Mouse (Mus musculus): ENCODE measurements around the gene Clptm1.

Gene Clptm1

DNA sequence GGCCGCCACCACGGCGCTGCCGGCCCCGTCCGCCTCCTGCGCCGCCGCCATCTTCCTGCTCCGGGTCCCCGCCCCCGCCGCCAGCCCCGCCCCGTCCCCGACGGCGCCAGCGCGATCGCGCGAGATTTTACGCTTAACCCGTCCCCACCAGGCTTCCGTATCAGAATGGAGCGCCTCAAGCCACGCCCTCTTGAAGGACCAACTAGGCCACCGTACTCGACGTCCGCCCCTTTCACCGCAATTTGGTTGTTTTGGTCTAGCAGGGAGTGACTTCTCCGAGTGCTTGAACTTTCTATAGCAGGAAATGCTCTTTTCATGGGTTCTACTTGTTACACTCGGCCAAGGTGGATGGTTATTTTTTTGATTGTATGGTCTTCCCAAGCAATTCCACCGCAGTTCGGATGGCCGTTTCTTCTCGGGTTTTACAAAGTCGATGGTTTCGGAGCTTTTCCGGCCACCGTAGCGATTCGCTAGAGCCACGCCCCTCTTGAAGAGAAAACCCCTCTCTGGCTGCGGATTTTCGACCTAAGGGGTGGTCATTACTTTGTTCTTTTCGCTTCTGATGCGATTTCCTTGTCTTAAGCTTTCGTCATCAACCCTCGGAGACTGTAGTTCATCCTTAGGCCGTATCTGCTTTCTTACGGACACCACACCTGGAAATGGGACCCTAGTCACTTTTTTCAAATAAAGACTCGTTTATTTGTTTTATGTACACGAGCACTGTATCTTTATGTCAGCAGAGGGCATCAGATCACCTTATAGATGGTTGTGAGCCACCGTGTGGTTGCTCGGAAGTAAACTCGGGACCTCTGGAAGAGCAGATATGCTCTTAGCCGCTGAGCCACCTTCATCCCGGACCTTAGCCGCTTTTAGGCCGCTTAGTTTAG, at the start of gene Clptm1:
TSS of gene Clptm1 (minus strand) at position 79 of the 887 bp plus-strand sequence.
- peak; percentile 98 for DNase-seq (ENCODE audit: low spot score in 2 of 2)

- no peak for DNase-seq (ENCODE audit: low spot score in 2 of 2)
Observed at GRCm38 (mm10) chr7:19713598-19713997, 48.8 kb upstream of the Clptm1 start.

DNA sequence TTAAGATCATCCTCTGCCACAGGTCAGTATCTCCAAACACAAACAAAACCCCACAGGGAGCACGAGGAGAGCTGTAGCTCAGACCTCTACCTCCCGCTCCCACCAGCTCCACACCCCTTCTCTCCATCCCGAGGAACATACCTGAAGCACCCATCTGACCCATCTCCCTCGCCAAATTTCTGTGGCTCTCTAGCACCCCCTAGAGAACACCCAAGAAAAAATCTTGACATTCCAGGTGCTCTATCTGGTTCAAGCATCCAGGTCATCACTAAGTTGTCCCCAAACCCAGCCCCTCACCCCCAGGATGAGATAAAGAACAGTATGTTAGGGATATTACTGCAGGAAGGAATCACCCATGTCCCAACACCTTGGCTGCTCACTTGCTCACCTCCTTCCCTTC, 48.4 kb upstream of the Clptm1 start:
- no peak for DNase-seq (ENCODE audit: low spot score in 2 of 2)

GRCm38 (mm10) chr7:19712414-19712813, 47.6 kb upstream of the Clptm1 start:
- no peak for DNase-seq (ENCODE audit: low spot score in 2 of 2)

DNA sequence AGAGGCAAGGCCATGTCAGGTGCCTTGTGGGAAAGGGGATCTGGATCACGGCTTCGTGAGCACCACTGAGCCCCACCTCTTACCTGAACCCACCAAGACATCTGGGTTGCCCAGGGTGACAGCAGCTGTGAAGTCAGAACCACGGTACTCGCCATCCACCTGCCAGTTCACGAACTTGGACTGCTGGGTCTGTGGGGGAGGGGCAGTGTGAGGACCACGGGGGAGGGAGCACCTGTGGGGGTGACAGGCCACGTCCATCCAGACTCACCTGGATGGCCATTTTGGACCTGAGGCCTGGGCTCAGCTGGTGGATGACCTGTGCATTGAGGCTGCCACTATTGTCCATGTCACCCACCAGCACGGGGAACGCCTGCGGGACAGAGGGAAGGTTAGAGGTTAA, 45.8 kb upstream of the Clptm1 start:
- no peak for DNase-seq (ENCODE audit: low spot score in 2 of 2)

GRCm38 (mm10) chr7:19705271-19705670, 40.4 kb upstream of the Clptm1 start:
- DNase-seq (ENCODE audit: low spot score in 2 of 2): no peak

DNA sequence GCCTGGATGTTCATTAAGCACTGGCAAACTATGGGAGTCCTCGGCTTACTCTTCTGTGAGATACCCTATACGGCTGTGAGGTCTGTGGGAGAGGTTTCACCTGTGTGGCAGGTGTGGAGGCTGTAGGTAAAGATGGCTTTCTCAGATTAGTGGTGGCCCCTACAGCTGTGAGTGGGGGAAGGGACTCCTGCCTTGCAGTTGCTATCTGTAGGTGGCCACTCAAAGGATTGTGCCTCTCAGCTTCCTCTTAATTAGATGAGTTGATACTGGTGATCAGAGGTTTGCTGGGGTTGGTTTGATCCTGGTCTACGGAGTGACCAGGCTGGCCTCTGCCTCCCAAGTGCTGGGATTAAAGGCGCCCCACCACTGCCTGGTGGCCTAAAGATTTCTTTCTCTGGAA, 39.6 kb upstream of the Clptm1 start:
- no peak for DNase-seq (ENCODE audit: low spot score in 2 of 2)

- no peak for DNase-seq (ENCODE audit: low spot score in 2 of 2)
Observed at GRCm38 (mm10) chr7:19702859-19703555, 38.2 kb upstream of the Clptm1 start.

DNA sequence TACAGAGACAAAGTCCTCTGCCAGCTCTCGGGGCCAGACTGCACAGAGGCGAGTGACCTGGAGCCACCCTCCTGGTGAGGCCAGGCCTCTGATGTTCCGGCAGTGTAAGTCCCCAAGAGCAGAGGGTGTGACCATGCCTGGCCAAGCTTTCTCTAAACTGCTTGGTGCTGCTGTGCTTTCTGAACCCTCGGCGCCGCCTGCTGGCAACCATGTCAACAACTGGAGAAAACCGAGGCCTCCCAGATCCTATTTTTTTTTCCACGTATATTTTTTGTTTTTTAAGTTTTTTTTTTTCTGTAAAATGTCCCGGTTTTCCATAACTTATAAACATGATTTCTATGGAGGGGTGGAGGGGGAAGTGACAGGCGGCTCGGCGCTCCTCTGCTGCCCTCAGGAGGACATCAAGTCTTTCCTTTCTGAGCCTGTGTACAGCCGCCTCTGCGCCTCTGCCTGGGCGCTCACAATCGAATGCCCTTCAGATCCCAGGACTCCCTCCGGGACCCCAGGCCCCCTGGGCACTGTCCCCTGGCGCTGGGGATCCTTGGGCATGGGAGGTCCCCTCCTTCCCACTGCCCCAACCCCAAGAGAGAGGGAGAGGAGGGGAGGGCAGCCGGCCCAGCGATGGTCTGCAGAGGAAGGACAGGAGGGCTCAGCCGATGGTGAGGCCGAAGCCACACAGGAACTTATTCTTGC, 36.4 kb upstream of the Clptm1 start:
- peak; percentile 81 to 85 for DNase-seq (ENCODE audit: low spot score in 2 of 2)

DNA sequence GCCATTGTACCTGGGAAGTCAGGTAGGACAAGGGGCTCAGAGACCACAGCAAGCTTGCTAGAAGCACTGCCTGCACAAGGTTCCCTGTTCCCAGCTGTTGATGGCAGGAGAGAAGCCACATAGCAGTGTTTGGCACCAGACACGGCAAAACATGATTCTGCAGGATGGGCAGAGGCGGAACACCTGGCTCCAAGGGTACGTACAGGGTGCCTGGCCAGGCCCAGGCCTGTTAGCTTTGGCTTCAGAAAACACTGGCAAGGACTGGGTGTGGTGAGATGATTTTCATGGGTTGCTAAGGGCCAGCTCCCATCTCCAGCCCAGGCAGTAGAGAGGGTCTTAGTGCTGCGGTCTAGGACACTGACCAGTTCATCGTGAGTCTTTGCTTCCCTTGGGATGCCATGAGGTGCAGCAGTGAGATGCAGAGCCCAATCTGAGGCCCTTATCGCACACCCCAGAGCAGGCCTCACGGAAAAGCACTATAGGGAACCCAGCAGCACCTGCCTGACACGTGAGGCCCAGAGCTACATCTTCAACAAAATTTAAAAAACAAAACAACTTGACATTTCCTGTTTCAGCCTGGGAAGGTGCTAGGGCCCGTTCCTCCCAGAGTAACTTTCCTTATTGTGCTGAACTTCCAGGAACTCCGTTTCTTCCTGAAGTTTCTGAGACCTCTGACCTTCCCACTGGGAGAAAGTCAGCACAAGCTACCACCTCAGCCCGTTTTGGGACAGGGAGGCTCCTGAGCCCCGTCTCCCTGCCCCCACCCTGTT, 35.7 kb upstream of the Clptm1 start:
- DNase-seq (ENCODE audit: low spot score in 2 of 2): no peak

DNA sequence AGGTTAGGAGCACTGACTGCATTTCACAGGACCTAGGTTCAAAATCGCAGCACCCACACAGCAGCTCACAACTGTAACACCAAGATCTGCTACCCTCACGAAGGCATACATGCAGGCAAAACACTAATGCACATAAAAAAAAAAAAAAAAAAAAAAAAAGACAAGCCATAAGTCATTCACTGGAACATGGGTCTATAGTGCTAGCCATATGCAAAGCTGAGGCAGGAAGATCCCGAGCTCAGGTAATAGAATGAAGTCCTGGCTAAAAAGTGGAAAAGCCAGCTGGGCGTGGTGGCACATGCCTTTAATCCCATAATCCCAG, 35.0 kb upstream of the Clptm1 start:
- DNase-seq (ENCODE audit: low spot score in 2 of 2): no peak

DNA sequence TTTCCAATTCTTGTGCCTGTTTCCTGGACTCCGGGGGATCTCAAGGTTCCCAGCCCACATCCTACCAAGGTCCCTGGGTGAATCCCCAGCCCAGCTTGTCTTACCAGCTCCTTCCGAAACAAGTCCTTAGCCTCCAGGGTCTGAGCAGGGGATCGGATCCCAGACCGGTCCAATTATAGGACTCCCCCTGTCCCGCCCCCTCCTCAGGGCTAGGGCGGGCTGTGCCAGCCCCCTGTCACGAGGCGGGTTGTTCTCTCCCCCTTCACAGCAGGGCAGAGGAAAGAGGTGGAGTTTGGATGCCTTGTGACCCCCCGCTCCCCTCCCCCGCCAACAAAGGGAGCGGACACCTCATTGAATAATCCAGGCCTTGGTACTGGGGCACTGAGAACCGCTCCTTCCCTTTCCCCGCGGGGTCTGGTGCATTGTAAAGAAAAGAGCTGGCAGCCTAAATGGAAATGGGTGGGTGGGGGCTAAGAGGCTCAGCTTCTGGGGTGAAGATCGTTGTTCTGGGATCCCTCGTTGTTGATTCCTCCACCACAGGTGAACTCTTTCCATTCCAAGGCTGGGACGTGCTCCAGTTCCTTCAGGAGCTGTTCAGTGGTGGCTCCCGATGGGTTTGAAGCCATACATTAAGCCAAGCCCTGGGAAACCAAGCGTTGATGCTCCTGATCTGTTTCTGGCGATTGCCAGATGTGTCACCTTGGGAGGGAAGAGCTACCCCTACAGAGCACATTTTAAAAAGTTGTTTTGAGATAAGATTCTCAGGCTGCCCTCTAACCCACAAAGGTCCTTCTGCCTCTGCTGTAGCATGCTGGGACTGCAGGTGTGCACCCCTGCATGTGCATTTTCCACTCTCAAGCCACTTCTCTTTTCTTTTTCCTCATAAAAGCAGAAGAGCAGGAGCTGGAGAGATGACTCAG, 34.3 kb upstream of the Clptm1 start, which contains the start of gene Apoe:
TSS of gene Apoe (minus strand) at position 282 of the 920 bp plus-strand sequence.
- DNase-seq (ENCODE audit: low spot score in 2 of 2): peak; percentile 85 to 88

DNA sequence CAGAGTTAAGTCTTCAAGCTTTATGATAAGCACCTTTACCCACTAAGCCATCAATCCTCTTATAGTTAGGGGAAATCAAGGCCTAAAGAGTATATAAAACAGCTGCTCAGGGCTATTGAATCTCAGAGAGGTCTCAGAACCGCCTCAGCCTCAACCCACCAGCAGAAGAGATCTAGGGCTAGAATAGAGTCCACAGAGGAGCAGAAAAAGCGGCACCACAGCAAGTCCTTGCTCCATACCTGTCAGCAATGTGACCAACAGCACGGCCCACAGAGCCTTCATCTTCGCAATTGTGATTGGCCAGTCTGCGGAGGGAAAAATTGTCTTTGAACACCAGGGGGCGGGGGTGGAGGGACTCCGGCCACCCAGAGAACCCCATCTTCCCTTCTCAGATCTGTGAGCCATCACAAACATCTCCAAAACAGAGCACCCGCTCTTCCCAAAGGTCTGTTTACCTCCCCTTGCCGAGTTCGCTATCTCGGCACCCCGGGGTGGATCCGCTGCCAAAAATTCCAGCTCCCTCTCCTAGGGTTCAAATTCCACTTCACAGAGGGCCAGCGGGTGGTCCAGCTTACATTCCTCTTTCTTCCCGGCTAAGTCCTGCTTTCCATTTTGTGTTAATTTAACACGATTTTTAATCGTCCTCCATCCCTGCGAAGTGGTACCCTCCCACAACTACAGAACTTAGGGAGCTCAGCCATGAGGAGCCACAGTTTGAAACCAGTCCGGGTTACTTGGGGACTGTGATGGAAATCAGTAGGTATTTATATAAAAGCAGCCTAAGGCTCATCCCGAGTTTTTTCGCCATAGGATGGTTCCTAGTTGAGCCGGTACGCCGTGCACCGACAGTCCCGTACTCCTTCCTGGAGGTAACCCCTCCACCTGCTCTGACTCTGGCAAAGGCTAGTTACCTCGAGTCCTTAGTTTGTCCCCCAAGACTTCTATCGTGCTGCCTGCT, 33.4 kb upstream of the Clptm1 start:
- DNase-seq (ENCODE audit: low spot score in 2 of 2): no peak

- DNase-seq (ENCODE audit: low spot score in 2 of 2): no peak
Observed at GRCm38 (mm10) chr7:19696336-19696873, 31.6 kb upstream of the Clptm1 start.

- no peak for DNase-seq (ENCODE audit: low spot score in 2 of 2)
Observed at GRCm38 (mm10) chr7:19695881-19696280, 31.0 kb upstream of the Clptm1 start.

DNA sequence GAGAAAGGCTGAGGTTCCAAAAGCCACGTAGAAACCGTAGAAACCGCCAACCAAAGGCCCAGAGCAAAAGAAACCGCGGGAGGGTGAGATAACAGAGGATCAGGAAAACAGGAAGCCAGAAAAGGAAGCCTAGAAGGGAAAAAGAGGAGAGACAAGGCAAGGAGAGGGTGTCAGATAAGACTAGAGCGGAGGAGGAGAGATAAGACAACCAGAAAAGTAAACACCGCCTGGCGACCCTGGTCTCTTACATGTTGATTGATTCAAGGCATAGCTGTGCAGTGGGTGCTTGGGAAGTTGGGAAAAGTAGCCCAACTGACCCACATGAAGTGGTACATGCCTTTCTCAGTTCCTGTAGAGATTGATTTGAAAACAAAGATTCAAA, 30.4 kb upstream of the Clptm1 start:
- DNase-seq (ENCODE audit: low spot score in 2 of 2): no peak

- DNase-seq (ENCODE audit: low spot score in 2 of 2): no peak
Observed at GRCm38 (mm10) chr7:19694336-19695212, 29.7 kb upstream of the Clptm1 start.

DNA sequence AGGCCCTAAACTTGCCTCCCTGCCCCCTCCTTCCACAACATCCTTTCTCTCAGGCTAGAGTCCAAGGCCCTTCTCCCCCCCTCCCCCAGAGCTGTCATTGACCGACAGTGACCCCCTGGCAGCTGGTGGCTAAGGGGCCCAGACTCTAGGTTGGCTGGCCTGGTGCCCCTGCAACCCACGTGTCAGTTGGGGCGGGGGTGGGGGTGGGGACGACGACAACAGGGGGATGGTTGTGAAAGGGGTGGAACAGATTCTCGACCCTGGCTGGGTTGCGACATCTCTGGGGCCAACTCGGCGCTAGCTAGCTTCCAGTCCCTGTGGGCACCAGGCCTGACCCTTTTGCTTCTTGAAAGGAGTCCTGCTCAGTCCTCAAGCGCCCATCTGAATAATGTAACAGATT, 28.6 kb upstream of the Clptm1 start:
- DNase-seq (ENCODE audit: low spot score in 2 of 2): peak; percentile 80 to 85
